Mouse (Mus musculus) urinary bladder, postnatal 25 days (tissue): Measurements from ENCODE around the gene Alms1.
"Not testable (repeated sequence)": the region's sequence is repeated elsewhere in the genome, so short reads cannot be mapped to it uniquely, and the experiment has no call there.

Source experiments
- DNase-seq: peaks from one replicate; pipeline ENCODE4 v3.0.0; 2022; ENCODE audit warnings: low spot score

Gene Alms1

GRCm38 (mm10) chr6:85587396-85588143 lies at the start of gene Alms1:
Alms1 (plus strand) TSS chr6:85587531.
- DNase-seq, result peak; percentile 94

DNA sequence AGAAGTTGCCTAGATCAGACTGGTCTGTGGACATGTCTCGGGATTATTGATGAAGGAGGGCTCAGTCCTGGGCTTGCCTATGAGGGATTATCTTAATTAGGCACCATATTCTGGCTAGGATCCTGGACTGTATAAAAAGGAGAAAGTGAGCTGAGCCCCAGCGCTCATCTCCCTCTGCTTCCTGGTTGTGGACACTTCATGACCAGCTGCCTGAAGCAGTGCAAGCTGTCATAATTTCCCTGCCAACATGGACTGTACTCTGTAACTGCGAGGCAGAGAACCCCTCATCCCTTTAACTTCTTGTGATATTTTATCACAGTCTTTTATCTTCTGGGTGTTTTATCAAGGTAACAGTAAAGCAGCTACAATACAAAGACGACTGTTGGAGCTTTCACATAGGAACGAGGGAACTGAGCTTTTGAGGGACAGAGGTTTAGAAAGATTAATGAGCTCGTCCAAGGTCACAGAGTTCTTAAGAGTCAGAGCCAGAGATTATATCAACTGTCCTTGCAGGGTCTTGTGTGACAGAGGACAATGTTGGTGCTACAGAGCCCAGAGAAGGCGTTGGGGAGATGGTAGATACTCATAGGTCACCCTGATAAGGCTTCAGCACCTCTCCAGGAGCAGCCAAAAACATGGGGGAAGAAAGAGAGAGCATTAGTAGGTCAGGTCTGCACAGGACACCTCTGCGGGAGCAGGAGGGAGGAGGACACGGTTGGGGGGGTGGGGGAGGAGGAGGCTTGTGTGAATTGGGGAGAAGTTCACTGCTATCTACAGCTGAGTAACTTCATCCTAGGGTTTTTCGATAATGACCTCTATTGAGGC lies 43.8 kb upstream of the Alms1 start:
- DNase-seq, result no peak

DNA sequence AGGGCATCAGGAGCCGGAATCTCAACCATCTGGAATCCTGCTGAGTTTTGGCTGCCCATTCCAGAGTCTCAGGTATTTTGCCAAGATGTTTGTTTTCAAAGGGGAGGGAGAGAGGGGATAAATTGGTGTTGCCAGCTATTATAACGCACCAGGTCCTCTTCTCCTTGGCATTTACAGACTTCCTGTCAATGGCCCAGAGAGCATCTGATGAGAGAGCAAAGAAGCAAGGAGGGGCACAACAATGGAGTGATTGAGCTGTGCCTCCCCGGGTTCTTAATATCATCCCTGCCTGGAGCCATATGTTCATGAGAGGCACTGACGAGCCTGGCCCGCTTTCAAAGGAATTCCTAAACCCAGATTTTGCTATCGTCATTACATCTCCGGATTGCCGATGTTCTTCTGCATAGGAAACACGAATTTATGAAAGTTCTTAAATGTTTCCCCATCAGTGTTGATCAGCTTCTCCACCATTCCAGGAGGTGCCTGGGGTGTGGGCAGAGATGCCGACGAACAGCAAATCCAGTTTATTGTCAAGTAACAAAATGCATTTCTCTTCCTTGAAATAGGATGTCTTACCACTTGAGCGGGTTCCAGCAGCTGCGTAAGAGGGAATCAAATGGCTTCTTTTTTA lies 43.0 kb upstream of the Alms1 start:
- DNase-seq, result no peak

DNA sequence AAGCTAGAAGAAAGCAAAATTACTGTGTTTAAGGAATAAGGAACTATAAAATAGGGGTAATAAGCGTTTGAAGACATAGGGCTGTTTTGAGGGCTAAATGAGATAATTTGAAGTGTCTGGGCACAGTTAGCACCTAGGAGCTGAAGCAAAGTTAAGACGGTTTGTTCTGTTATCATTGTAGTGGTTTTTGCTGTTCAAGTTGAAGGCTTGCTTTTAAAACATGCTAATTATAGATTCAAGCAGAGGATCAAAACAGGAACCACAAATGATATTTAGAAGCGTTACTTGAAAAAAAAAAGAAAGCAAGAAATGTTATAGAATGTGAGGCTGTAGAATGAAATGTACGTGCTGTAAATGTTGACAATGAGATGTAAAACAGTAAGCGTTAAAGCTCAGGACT lies 39.7 kb upstream of the Alms1 start:
- DNase-seq, result no peak

GRCm38 (mm10) chr6:85562374-85562773 lies 25.0 kb upstream of the Alms1 start:
- DNase-seq, result no peak

GRCm38 (mm10) chr6:85572816-85573215 lies 14.5 kb upstream of the Alms1 start:
- no peak for DNase-seq

DNA sequence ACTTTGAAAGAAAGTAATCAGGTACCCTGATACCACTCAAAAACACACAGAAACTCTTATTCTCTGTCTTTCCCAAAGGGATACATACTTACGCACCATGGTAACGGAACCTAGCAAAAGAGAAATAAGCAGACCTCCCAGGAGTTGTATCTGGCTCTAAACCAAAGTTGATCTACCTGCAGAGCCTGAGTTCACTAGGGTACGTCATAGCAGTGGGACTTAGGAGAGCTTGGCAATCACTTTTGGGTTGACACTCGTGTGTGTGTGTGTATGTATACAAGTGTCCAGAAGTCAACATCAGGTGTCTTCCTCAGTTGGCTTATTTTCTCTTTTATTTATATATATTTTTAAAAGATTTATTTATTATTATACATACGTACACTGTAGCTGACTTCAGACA lies 5.6 kb upstream of the Alms1 start:
- no peak for DNase-seq

- no peak for DNase-seq
These were observed 2.7 kb upstream of the Alms1 start for GRCm38 (mm10) chr6:85584612-85585011.

GRCm38 (mm10) chr6:85586805-85587367 lies 445 bp upstream of the Alms1 start:
- DNase-seq, result no peak

DNA sequence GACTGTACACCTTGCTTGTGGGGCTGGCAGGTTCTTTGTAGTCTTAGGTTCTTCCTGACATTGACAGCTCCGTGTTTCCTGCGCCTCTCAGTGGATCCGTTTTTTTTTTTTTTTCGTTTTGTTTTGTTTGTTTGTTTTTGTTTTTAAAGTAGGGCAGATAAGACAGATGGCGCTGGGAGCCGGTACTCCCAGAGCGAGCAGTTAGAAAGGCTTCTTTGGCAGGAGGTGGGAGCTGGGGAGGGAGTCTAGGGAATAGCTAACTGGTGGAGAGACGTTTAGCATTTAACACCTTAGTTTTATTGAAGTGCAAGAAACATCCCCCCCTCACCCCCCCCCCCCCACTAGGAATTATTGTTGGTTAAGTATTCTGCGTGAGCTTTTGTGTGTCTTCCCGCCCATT lies 833 bp downstream of the Alms1 start:
- no peak for DNase-seq

DNA sequence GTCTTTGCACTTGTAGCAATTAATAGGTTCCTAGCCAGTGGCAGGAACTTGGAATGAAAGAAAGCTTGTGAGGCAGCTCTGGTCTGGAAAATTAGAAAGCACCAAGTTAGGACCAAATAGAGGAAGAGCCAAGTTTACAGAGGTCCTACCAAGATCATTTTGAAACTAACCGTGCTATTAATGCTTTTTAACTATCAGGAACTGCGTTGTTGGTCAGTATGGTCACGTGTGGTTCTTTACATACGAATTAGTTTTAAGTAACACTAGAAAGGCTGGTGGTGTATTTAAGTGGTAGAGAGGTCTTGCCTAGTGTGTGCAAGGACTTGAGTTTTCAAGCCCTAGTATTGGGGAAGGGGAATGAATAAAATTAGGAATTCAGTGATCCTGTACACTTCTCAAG lies 1.2 kb downstream of the Alms1 start:
- DNase-seq, result no peak

DNA sequence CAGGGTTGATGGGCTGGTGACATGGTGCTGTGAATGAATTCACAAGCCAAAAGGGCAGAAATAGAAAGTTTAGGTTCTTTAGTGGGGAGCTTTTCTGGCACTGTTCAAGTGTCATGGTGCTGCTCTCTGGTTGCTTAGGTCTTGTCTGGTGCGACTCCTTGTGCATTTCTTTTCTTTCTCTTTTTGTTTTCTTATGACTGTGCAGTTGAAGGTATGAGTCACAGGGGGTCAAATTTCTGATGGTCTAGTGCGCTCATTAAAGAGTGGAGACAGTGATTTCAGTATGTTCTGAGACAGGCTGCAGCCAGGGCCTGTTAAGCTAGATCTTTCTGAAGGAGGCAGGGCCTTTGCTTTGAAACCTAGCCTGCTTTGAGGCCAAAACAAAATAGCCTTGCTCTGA lies 2.8 kb downstream of the Alms1 start:
- no peak for DNase-seq

GRCm38 (mm10) chr6:85599310-85599709 lies 12.0 kb downstream of the Alms1 start:
- DNase-seq, result no peak

DNA sequence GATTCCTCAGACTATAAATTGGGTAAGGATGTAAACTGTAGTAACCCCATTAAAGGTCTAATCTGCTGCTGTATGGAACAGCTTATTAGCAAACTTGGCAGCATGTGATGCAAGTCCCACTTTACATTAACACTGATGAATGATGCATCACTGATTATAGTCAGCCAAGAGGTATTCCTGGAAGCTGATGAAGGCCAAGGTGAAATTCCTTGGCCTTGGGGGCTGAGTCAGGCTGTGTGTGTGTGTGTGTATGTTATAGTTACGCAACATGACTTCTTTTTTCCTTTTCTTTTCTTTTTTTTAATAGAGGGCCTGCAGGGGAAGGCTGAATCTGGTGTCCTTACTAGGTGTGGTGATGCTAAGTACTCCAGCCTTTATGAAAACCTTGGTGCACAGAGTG lies 23.2 kb downstream of the Alms1 start:
- no peak for DNase-seq

DNA sequence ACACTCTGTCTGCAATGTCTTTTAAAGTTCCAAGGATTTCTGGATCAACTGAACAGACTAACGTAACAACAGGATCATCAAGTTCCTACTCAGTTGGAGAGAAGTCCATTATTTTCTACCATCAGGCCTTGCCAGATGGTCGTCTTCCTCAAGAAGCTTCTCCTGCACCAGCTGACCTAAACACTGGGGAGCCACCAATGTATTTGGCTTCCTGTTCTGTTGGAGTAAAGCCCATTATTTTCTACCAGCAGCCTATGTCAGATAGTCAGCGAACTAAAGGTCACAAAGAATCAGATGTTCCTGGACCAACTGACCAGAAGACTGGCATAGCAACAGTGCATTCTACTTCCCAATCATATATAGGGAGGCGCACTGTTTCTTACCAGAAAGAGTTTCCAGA lies 33.5 kb downstream of the Alms1 start:
- DNase-seq, result no peak

DNA sequence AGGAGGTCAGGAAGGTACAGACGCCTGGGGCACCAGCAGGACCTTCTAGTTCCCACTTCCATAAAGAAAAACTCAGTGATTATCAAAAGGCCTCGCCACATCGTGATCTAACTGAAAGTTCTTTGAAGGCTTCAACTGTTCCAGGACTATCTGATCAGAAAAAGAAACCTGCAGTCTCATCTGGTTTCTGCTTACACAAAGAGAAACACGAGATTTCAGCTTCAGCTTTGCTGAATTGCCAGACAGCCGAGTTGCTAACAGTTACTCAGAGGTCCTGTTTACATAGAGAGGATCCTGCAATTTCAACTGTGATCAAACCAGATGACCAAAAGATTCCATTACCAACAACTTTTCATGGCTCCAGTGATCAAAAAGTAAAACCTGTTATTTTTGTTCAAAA lies 34.3 kb downstream of the Alms1 start:
- DNase-seq, result no peak

DNA sequence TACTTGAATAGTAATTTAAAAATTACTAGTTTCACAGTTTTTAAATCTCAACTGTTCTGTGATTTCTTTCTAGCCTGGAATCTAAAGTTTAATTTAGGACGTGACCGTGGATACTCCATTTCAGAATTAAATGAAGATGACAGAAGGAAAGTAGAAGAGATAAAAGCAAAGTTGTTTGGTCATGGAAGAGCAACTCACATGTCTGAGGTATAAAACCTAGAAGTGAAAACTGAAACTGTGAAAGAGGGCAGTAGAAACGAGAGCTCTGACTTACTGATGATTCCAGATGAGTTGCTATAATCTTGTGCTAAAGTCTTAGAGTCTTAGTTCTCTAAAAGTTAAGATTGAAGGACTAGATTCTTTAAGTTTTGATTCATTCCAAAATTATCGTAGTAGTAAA lies 37.2 kb downstream of the Alms1 start:
- no peak for DNase-seq

DNA sequence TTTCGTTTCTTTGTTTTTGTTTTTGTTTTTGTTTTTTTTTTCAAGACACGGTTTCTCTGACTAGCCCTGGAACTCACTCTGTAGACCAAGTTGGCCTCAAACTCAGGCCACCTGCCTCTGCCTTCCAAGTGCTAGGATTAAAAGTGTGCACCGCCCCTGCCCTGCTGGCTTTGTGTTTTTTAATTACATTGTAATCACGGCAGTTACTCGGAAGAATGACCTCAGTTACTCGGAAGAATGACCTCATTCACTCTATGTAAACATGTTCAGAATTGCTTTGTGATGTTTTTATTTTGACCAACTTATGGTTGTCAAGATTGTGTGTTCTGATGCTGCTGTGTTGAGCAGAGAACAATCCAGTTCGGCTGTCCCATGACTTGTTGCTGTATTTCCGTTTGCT lies 45.8 kb downstream of the Alms1 start:
- DNase-seq, result no peak

GRCm38 (mm10) chr6:85653244-85653643 lies 65.9 kb downstream of the Alms1 start:
- DNase-seq, result no peak

- DNase-seq, result peak; percentile 11
These were observed 114.6 kb downstream of the Alms1 start for GRCm38 (mm10) chr6:85701943-85702342.

DNA sequence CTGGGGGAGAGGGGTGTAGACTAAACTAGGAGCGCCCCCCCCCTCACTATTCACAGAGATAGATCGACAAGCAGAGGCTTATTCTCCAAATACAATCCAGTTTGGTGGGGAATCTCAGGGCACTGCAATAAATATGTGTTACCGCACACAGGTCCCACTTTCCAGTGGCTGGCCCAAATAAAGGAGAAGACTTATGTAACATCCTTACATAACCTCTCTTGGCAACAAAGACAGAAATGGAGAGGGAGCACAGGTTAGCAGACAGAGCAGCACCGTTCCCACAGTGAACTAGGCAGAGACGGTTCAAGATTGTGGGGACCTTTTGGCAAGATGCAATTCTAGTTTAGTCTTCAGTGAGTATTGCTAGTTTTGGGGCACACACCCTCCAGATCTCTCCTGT lies 121.9 kb downstream of the Alms1 start:
- not testable (repeated sequence) for DNase-seq

DNA sequence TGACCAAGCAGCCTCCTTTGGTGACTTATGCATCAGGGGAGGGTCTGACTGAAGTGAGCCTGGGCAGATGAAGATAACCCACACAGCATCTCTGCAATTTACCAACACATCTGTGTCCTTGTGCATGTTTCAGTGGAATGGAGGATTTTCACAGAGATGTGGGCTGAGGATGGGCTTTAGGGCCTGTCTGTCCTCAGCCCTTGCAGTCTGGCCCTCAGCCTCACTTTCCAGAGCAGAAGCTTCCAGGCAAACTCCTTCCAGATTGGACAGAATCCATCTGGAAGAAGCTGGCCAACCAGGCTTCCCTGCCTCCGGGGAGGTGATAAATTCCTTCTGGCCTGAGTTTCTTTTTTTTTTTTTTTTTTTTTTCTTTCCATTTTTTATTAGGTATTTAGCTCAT lies 122.3 kb downstream of the Alms1 start:
- not testable (repeated sequence) for DNase-seq

GRCm38 (mm10) chr6:85713105-85713504 lies 125.8 kb downstream of the Alms1 start, which contains the start of gene Nat8f7:
Nat8f7 (minus strand) TSS chr6:85713205.
- not testable (repeated sequence) for DNase-seq
